Mouse (Mus musculus) MEL (cell line): ENCODE results near the gene Slc8a2. TPM values are rescaled to one million over a fixed set of nuclear protein-coding genes. Genes with fewer than 3 reads are reported as not detected.

ENCODE experiments used
- DNase-seq: peaks from one replicate; pipeline ENCODE4 v3.0.0; 2011; ENCODE audit warnings: low read depth, low spot score
- H3K27ac ChIP-seq: 2 replicates; pipeline ENCODE4 v1.5.1; 2012; ENCODE audit warnings: low read depth, mild to moderate bottlenecking, control low read depth, low read length, moderate library complexity; ENCODE audit not compliant: control insufficient read depth
- H3K27me3 ChIP-seq, 2 experiments: fragments of 150-350 bp in 1 of 2; sonication (generic) in 1 of 2; 2 replicates each; pipeline ENCODE4 v1.6.1; 2012; ENCODE audit warnings: low read length in 2 of 2, mild to moderate bottlenecking in 2 of 2, improper control_type of control experiment in 1 of 2, moderate library complexity in 1 of 2; ENCODE audit not compliant: insufficient read depth in 2 of 2, control insufficient read depth in 1 of 2
- H3K36me3 ChIP-seq, 2 experiments: 2 replicates each; pipeline ENCODE4 v1.6.1; 2012 to 2014; ENCODE audit warnings: low read length in 2 of 2, improper control_type of control experiment in 1 of 2, inconsistent platforms in 1 of 2, mild to moderate bottlenecking in 1 of 2; ENCODE audit not compliant: insufficient read depth in 2 of 2, control insufficient read depth in 1 of 2
- H3K4me1 ChIP-seq, 2 experiments: fragments of 150-350 bp in 1 of 2; sonication (generic) in 1 of 2; 2 replicates each; pipeline ENCODE4 v1.6.1; 2012; ENCODE audit warnings: low read length in 2 of 2, improper control_type of control experiment in 1 of 2, mild to moderate bottlenecking in 1 of 2; ENCODE audit not compliant: insufficient read depth in 2 of 2, control insufficient read depth in 1 of 2
- H3K4me3 ChIP-seq, 2 experiments: fragments of 150-350 bp in 1 of 2; sonication (generic) in 1 of 2; 2 replicates each; pipeline ENCODE4 v1.5.1; 2012; ENCODE audit warnings: low read depth in 2 of 2, low read length in 2 of 2, mild to moderate bottlenecking in 2 of 2, moderate library complexity in 2 of 2, control low read depth in 1 of 2, improper control_type of control experiment in 1 of 2; ENCODE audit not compliant: control insufficient read depth in 1 of 2, insufficient read depth in 1 of 2
- H3K79me2 ChIP-seq: 2 replicates; pipeline ENCODE4 v1.6.1; 2012; ENCODE audit warnings: mild to moderate bottlenecking, low read length, moderate library complexity; ENCODE audit not compliant: control insufficient read depth, poor library complexity, insufficient read depth
- H3K9ac ChIP-seq: 2 replicates; pipeline ENCODE4 v1.6.1; 2012; ENCODE audit warnings: low read depth, mild to moderate bottlenecking, control low read depth, low read length, moderate library complexity; ENCODE audit not compliant: control insufficient read depth, poor library complexity, severe bottlenecking
- H3K9me3 ChIP-seq: fragments of 150-350 bp; sonication (generic); replicated peaks from 2 replicates; pipeline ENCODE4 v1.6.1; 2012; ENCODE audit warnings: mild to moderate bottlenecking, low read length, improper control_type of control experiment, moderate library complexity; ENCODE audit not compliant: insufficient read depth
- ELF1 ChIP-seq: IDR thresholded peaks from 2 replicates; pipeline ENCODE4 v1.6.1; 2014; ENCODE audit warnings: low read depth, mild to moderate bottlenecking, inconsistent platforms, low read length, improper control_type of control experiment, moderate library complexity
- HCFC1 ChIP-seq: IDR thresholded peaks from 2 replicates; pipeline ENCODE4 v1.6.1; 2012; ENCODE audit warnings: low read depth, mild to moderate bottlenecking, inconsistent platforms, low read length, improper control_type of control experiment, moderate library complexity
- JUND ChIP-seq: IDR thresholded peaks from 2 replicates; pipeline ENCODE4 v1.6.1; 2011; ENCODE audit warnings: low read depth, mild to moderate bottlenecking, improper control_type of control experiment, low read length
- KAT2A ChIP-seq: conservative IDR thresholded peaks from 2 replicates; pipeline ENCODE4 v1.6.1; 2012; ENCODE audit warnings: low read depth, low read length, improper control_type of control experiment, inconsistent platforms
- MEF2A ChIP-seq: IDR thresholded peaks from 2 replicates; pipeline ENCODE4 v1.6.1; 2014; ENCODE audit warnings: low read depth, mild to moderate bottlenecking, inconsistent platforms, low read length, improper control_type of control experiment; ENCODE audit not compliant: poor library complexity, insufficient replicate concordance, severe bottlenecking; ENCODE audit errors: extremely low read depth
- MXI1 ChIP-seq: IDR thresholded peaks from 2 replicates; pipeline ENCODE4 v1.6.1; 2011; ENCODE audit warnings: mild to moderate bottlenecking, low read depth, low read length, improper control_type of control experiment
- MYB ChIP-seq: IDR thresholded peaks from 2 replicates; pipeline ENCODE4 v1.6.1; 2011; ENCODE audit warnings: mild to moderate bottlenecking, low read depth, low read length, improper control_type of control experiment
- NRF1 ChIP-seq: IDR thresholded peaks from 2 replicates; pipeline ENCODE4 v1.6.1; 2014; ENCODE audit warnings: low read depth, mild to moderate bottlenecking, inconsistent platforms, low read length, improper control_type of control experiment, moderate library complexity; ENCODE audit not compliant: poor library complexity, insufficient read depth, severe bottlenecking
- POLR2A ChIP-seq, 2 experiments: IDR thresholded peaks; 2 replicates each; pipeline ENCODE4 v1.6.1; 2011 to 2012; ENCODE audit warnings: low read length in 2 of 2, mild to moderate bottlenecking in 2 of 2, control low read depth in 1 of 2, improper control_type of control experiment in 1 of 2, low read depth in 1 of 2, moderate library complexity in 1 of 2; ENCODE audit not compliant: control insufficient read depth in 1 of 2, insufficient read depth in 1 of 2, poor library complexity in 1 of 2
- POLR2AphosphoS2 ChIP-seq: IDR thresholded peaks from 2 replicates; pipeline ENCODE4 v1.6.1; 2011; ENCODE audit warnings: low read length, improper control_type of control experiment
- SMC3 ChIP-seq: IDR thresholded peaks from 2 replicates; pipeline ENCODE4 v1.6.1; 2011; ENCODE audit warnings: low read depth, low read length, improper control_type of control experiment
- UBTF ChIP-seq: IDR thresholded peaks from 2 replicates; pipeline ENCODE4 v1.6.1; 2012; ENCODE audit warnings: low read depth, mild to moderate bottlenecking, inconsistent platforms, low read length, improper control_type of control experiment, moderate library complexity, borderline replicate concordance; ENCODE audit not compliant: insufficient read depth
- USF2 ChIP-seq, 2 experiments: IDR thresholded peaks; 2 replicates each; pipeline ENCODE4 v1.6.1; 2011 to 2012; ENCODE audit warnings: improper control_type of control experiment in 2 of 2, low read length in 2 of 2, borderline replicate concordance in 1 of 2, inconsistent platforms in 1 of 2, low read depth in 1 of 2, mild to moderate bottlenecking in 1 of 2; ENCODE audit not compliant: insufficient read depth in 1 of 2
- ZKSCAN1 ChIP-seq: IDR thresholded peaks from 2 replicates; pipeline ENCODE4 v1.6.1; 2012; ENCODE audit warnings: low read depth, mild to moderate bottlenecking, inconsistent platforms, low read length, improper control_type of control experiment, moderate library complexity
- ZMIZ1 ChIP-seq: IDR thresholded peaks from 2 replicates; pipeline ENCODE4 v1.6.1; 2012; ENCODE audit warnings: low read depth, mild to moderate bottlenecking, inconsistent platforms, low read length, improper control_type of control experiment, moderate library complexity
- polyA plus RNA-seq, 2 experiments: library from polyadenylated mRNA; stranded (reverse) in 1 of 2; unstranded in 1 of 2; fragments of >175 nt in 1 of 2; fragments of >200 nt in 1 of 2; gene quantifications; 2 replicates each; pipeline versions ENCODE4 v1.2.1 to v1.2.4; 2012; ENCODE audit warnings: low replicate concordance in 2 of 2, low read depth in 1 of 2; ENCODE audit not compliant: insufficient read length in 2 of 2, insufficient read depth in 1 of 2, missing spikeins in 1 of 2
- total RNA-seq: library from RNA; depleted of rRNA; stranded (reverse); fragments of 300-350 nt; gene quantifications from 2 replicates; pipeline ENCODE4 v1.2.3, GENCODE M21; 2012

The Slc8a2 gene
- total and polyA plus RNA-seq, 3 experiments, result 0.06 TPM; not detected in 2

- no peak for TF ChIP-seq MEF2A
- no peak for TF ChIP-seq JUND
- TF ChIP-seq ELF1, result no peak
Observed at GRCm38 (mm10) chr7:16103760-16104159, 25.9 kb upstream of the Slc8a2 start (continued).

DNA sequence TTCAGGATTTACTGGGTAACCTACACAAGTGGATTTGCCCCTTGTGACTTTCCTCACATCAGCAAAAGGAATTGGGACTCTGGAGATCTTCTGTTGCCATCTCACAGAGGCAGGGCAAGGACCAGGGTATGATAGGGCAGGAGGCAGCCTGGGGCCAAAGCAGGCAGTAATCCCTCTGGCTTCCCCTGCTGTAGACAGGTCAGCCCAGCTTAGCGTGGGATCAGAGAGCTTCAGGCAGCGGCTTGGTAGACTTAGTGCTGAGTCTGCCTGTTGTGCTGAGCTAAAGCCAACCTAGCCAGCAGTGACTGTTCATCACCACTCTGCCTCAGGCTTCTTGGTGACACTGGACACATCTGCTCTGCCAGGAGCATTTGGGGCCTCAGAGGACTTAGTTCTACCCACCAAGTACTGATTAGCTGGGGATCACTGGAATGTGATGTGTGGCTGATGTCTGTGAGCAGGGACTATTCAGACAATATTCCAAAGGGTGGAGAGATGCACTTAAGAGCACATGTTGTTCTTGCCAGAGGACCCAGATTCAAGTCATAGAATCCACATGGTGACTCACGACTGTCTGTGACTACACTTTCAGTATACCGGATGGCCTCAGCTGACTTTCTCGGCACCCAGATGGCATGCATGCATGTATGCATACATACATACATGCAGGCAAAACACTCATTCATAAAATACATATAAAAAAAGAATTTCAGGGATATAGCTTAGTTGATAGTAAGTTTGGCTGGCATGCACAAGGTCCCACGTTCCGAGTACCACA lies 24.8 kb upstream of the Slc8a2 start:
- Histone ChIP-seq H3K36me3 (peaks cover under 1 to 6% of the 10 kb centered on the region in 2 experiments; a peak in 2 of 4 replicates), H3K27me3 (no peaks in the 10 kb centered on the region), H3K27ac (no peak overlapping the region), H3K79me2 (peaks cover 30% of the 10 kb centered on the region), H3K4me1 (peaks cover 0 to 6% of the 10 kb centered on the region in 2 experiments; a peak in 1 of 4 replicates), H3K9ac (no peak overlapping the region), H3K4me3 (no peak overlapping the region), H3K9me3 (no peaks in the 10 kb centered on the region)
- no peak for DNase-seq
- TF ChIP-seq NRF1 (no peak), KAT2A (no peak), USF2 (IDR thresholded peaks at IDR 0.05; ENCODE audit: borderline replicate concordance in 1 of 2, insufficient read depth in 1 of 2, low read depth in 1 of 2, low read length in 2 of 2) (no peak), ZKSCAN1 (no peak), POLR2AphosphoS2 (no peak), HCFC1 (no peak), MXI1 (no peak), UBTF (no peak), SMC3 (no peak), MYB (no peak), ZMIZ1 (no peak)

DNA sequence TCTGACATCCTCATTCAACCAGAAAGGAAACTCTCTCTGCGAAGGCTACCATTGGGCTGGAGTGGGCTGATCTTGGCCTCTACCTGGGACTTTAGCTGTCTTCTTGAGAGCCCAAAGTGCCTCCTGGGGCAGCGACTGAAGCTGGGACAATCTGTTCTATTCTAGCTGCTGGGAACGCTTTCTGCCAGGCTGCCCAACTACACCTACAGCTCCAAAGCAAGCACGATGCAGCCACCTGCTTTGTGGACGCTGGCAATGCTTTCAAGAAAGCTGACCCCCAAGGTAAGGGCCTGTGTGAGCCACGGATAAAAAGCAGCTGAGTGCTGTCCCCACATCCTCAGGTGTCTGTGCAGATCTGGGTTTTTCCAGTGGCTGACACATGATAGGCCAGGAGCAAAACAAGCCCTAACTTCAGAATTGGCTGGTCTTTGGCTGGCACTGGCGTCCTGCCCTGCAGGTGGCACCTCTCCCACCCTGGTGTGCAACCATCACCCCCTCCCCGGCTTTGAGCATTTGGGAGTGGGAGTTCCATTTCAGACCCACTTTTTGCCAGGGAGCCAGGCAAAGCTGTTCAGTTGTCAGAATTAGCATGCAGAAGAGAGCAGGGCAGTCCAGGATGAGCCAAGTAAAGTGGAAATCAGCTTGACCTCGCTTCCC lies 20.6 kb upstream of the Slc8a2 start:
- no peak overlapping the region for H3K27ac ChIP-seq
- no peaks in the 10 kb centered on the region for H3K4me1 ChIP-seq
- no peak overlapping the region for H3K4me3 ChIP-seq
- 0 out of 2 replicates have a peak, but pooled peaks cover 2% of the 10 kb centered on the region for H3K79me2 ChIP-seq
- no peaks in the 10 kb centered on the region for H3K9me3 ChIP-seq
- H3K36me3 ChIP-seq, result peaks cover 0 to 1% of the 10 kb centered on the region in 2 experiments; a peak in 2 of 4 replicates
- TF ChIP-seq POLR2A (IDR thresholded peaks at IDR 0.05; ENCODE audit: control insufficient read depth in 1 of 2, insufficient read depth in 1 of 2, low read depth in 1 of 2, low read length in 2 of 2, poor library complexity in 1 of 2) (no peak), ELF1 (no peak)
- no peak overlapping the region for H3K9ac ChIP-seq
- no peaks in the 10 kb centered on the region for H3K27me3 ChIP-seq
- DNase-seq, result no peak
